18 mouse cellular contexts compared by ENCODE assay signal in genomic region chr17:75478836-75479235, GRCm38 (mm10). TPM values are rescaled to one million over a fixed set of nuclear protein-coding genes. Genes with fewer than 3 reads are reported as not detected.
DNase-seq lines count a peak whose midpoint lies in the region; ATAC-seq and TF ChIP-seq lines count a peak whose summit lies in the region.
"Had no signal": no experiment of that assay in that cellular context is flagged by ENCODE, and none has a peak within 500 bp of the region (broad histone marks: within the 10 kb centered on the region; RNA-seq: fewer than 3 reads in every experiment).

No protein-coding gene starts in this region.

- peak overlapping the region; percentile 36; the same call in 1 of the 2 replicates for H3K27ac ChIP-seq in layer of hippocampus, adult 2 months
- H3K27ac ChIP-seq in CH12.LX (ENCODE audit: insufficient read depth, low read depth) = peak overlapping the region; percentile 72
- H3K27ac ChIP-seq in intestine, embryonic 16.5 days (ENCODE audit: low read length) = no peak overlapping the region
- no peak overlapping the region for H3K27ac ChIP-seq in gastrocnemius, adult 2 months
- H3K27ac ChIP-seq: embryonic facial prominence, embryonic 10.5 days; forebrain, embryonic 13.5 days; hindbrain, embryonic 15.5 days had no signal

- no peak for TF ChIP-seq CTCF in layer of hippocampus, adult 2 months (conservative IDR thresholded peaks at IDR 0.05)
- TF ChIP-seq CTCF in CH12.LX (conservative IDR thresholded peaks at IDR 0.05 in 1 of 2, IDR thresholded peaks at IDR 0.05 in 1 of 2; ENCODE audit: low read depth in 2 of 2, low read length in 2 of 2) = no peak
- TF ChIP-seq CTCF in gastrocnemius, adult 2 months (IDR thresholded peaks at IDR 0.05) = no peak

- no peak for TF ChIP-seq POLR2A in CH12.LX (IDR thresholded peaks at IDR 0.05; ENCODE audit: low read depth, low read length)

- H3K4me2 ChIP-seq in CH12.LX (ENCODE audit: insufficient read depth, low read depth, poor library complexity, severe bottlenecking) = 0 out of 2 replicates have a peak overlapping the region, but pooled peaks have one; percentile 29
- no peak overlapping the region for H3K4me2 ChIP-seq in intestine, embryonic 16.5 days (ENCODE audit: low read depth, low read length)
- H3K4me2 ChIP-seq: forebrain, embryonic 13.5 days; heart, embryonic 12.5 days; hindbrain, embryonic 15.5 days had no signal

- peaks cover 5% of the 10 kb centered on the region for H3K9me3 ChIP-seq in CH12.LX (replicated peaks; ENCODE audit: low read length)
- no peaks in the 10 kb centered on the region for H3K9me3 ChIP-seq in intestine, embryonic 16.5 days (ENCODE audit: control insufficient read depth, low read length)
- H3K9me3 ChIP-seq: embryonic facial prominence, embryonic 10.5 days; forebrain, embryonic 13.5 days; hindbrain, embryonic 15.5 days had no signal

- in situ Hi-C loops in CH12.LX (cut with MboI; ENCODE audit: low pct_ligation_motif_present, low pct_unique_long_range_greater_than_20kb, low sequenced_read_pairs) = no loop called here

- H3K79me2 ChIP-seq in CH12.LX (replicated peaks; ENCODE audit: control insufficient read depth, extremely low read depth, insufficient read depth, poor library complexity, severe bottlenecking) = peaks cover 79% of the 10 kb centered on the region

- WGBS in intestine, embryonic 16.5 days = 62% methylated on average over 1 of the region's 1 CpGs

- H3K4me1 ChIP-seq in CH12.LX (ENCODE audit: control insufficient read depth in 1 of 2, insufficient read depth in 2 of 2) = peaks cover 30 to 90% of the 10 kb centered on the region in 2 experiments
- H3K4me1 ChIP-seq in intestine, embryonic 16.5 days (ENCODE audit: control insufficient read depth, insufficient read depth, low read length) = 0 out of 2 replicates have a peak, but pooled peaks cover 5% of the 10 kb centered on the region
- H3K4me1 ChIP-seq: embryonic facial prominence, embryonic 10.5 days; forebrain, embryonic 13.5 days; hindbrain, embryonic 15.5 days had no signal

- H3K4me3 ChIP-seq in layer of hippocampus, adult 2 months = no peak overlapping the region
- no peak overlapping the region for H3K4me3 ChIP-seq in CH12.LX (replicated peaks in 1 of 3; ENCODE audit: low read depth in 2 of 3, low read length in 2 of 3, poor library complexity in 1 of 3)
- no peak overlapping the region for H3K4me3 ChIP-seq in intestine, embryonic 16.5 days (ENCODE audit: low read length)
- H3K4me3 ChIP-seq in gastrocnemius, adult 2 months = no peak overlapping the region
- H3K4me3 ChIP-seq: embryonic facial prominence, embryonic 10.5 days; forebrain, embryonic 13.5 days; heart, embryonic 12.5 days; hindbrain, embryonic 15.5 days had no signal

- dilution Hi-C loops in CH12.LX (cut with MboI; ENCODE audit: extremely low pct_ligation_motif_present, extremely low pct_unique_long_range_greater_than_20kb, low sequenced_read_pairs) = no loop called here

- no peak for TF ChIP-seq RAD21 in CH12.LX (IDR thresholded peaks at IDR 0.05; ENCODE audit: low read depth, low read length)

- H3K36me3 ChIP-seq in CH12.LX (replicated peaks in 1 of 2; ENCODE audit: control insufficient read depth in 1 of 2, insufficient read depth in 1 of 2, low read length in 1 of 2) = peaks cover 22 to 60% of the 10 kb centered on the region in 2 experiments
- H3K36me3 ChIP-seq in intestine, embryonic 16.5 days (ENCODE audit: control insufficient read depth, insufficient read depth, low read length) = no peaks in the 10 kb centered on the region
- H3K36me3 ChIP-seq: embryonic facial prominence, embryonic 10.5 days; hindbrain, embryonic 15.5 days had no signal

- no peak for DNase-seq in layer of hippocampus, adult 2 months (ENCODE audit: low spot score in 2 of 2)
- DNase-seq in layer of hippocampus, postnatal 10 days (ENCODE audit: low spot score in 2 of 2) = no peak
- no peak for DNase-seq in CH12.LX (ENCODE audit: extremely low read depth)
- DNase-seq in cerebellum, adult 9-10 months = no peak
- DNase-seq in gastrocnemius, adult 2 months = no peak
- DNase-seq: adrenal gland, adult 2 months; adrenal gland, postnatal 25 days; cerebellum, adult 2 months; cerebellum, postnatal 14 days; gastrocnemius, postnatal 36 days had no signal

- no peak for TF ChIP-seq EP300 in CH12.LX (IDR thresholded peaks at IDR 0.05; ENCODE audit: low read length)

- no peak overlapping the region; the same call in 1 of the 2 replicates for H3K9ac ChIP-seq in CH12.LX (ENCODE audit: insufficient read depth, low read depth)
- no peak overlapping the region for H3K9ac ChIP-seq in intestine, embryonic 16.5 days (ENCODE audit: low read depth, low read length)
- H3K9ac ChIP-seq: forebrain, embryonic 13.5 days; heart, embryonic 12.5 days; hindbrain, embryonic 15.5 days had no signal

- H3K27me3 ChIP-seq in CH12.LX (replicated peaks) = no peaks in the 10 kb centered on the region
- H3K27me3 ChIP-seq in intestine, embryonic 16.5 days (replicated peaks; ENCODE audit: control insufficient read depth, insufficient read depth, low read length) = no peaks in the 10 kb centered on the region
- H3K27me3 ChIP-seq: forebrain, embryonic 13.5 days; heart, embryonic 12.5 days; hindbrain, embryonic 15.5 days had no signal

- peak; percentile 24; the same call in 1 of the 2 replicates for ATAC-seq in granulocyte monocyte progenitor cell, adult 5-6 weeks (replicated peaks; ENCODE audit: poor library complexity, severe bottlenecking)
- ATAC-seq in megakaryocyte progenitor cell, adult 5-6 weeks (replicated peaks; ENCODE audit: poor library complexity) = peak; percentile 32
- no peak for ATAC-seq in intestine, embryonic 16.5 days
- ATAC-seq: forebrain, embryonic 13.5 days; intestine, postnatal 0 days had no signal

- intact Hi-C loops in gastrocnemius, adult 2 months (cut with DNase I) = no loop called here

TF ChIP-seq in CH12.LX, 34 proteins besides CTCF, POLR2A, EP300 and RAD21:
- TF ChIP-seq GABPA (IDR thresholded peaks at IDR 0.05; ENCODE audit: insufficient replicate concordance, low read depth, low read length) (no peak), E2F4 (IDR thresholded peaks at IDR 0.05; ENCODE audit: insufficient replicate concordance, low read depth, low read length) (no peak), CHD1 (IDR thresholded peaks at IDR 0.05; ENCODE audit: low read depth, low read length) (no peak), JUND (conservative IDR thresholded peaks at IDR 0.05; ENCODE audit: low read depth, low read length) (no peak), PAX5 (IDR thresholded peaks at IDR 0.05; ENCODE audit: low read length) (no peak), KAT2A (IDR thresholded peaks at IDR 0.05; ENCODE audit: insufficient replicate concordance, low read length) (no peak), MAZ (IDR thresholded peaks at IDR 0.05; ENCODE audit: low read depth, low read length) (no peak), ETS1 (conservative IDR thresholded peaks at IDR 0.05; ENCODE audit: low read depth, low read length) (no peak), NRF1 (IDR thresholded peaks at IDR 0.05; ENCODE audit: low read depth, low read length) (no peak)

RNA-seq across cellular contexts. Expression of gene Rasgrp3, which starts 43.1 kb away (rescaled TPM):
- 10 to 100 TPM in 1 of 2 experiments, 1 to 10 TPM in 1; 8.3 to 10.5 TPM for total RNA-seq in layer of hippocampus, adult 2 months (2021)
- 10 to 100 TPM; 11.7 to 13.2 TPM for total RNA-seq in layer of hippocampus, postnatal 10 days (2021)
- total RNA-seq in CH12.LX (2012; rRNA removed) = 79.6 and 115 TPM in 2 replicates
- total RNA-seq in CH12.LX (2014; rRNA removed) = 164 and 166 TPM in 2 replicates
- polyA plus RNA-seq in CH12.LX (2012; ENCODE audit: insufficient read length, low read depth) = 161 and 162 TPM in 2 replicates
- 0.26 TPM in 1 of 2 replicates, not detected in the other for total RNA-seq in granulocyte monocyte progenitor cell, adult 5-6 weeks (2014; fragmentation: Nextera tagmentation)
- total RNA-seq in granulocyte monocyte progenitor cell, adult 5-6 weeks (2017) = not detected in 2 replicates
- total RNA-seq in megakaryocyte progenitor cell, adult 5-6 weeks (2015) = 0.12 and 0.20 TPM in 2 replicates
- under 0.01 and 0.37 TPM in 2 replicates for total RNA-seq in megakaryocyte progenitor cell, adult 5-6 weeks (2017)
- polyA plus RNA-seq in intestine, embryonic 16.5 days (2015; fragmentation: Nextera tagmentation; extraction: Ambion mirVana) = 9.5 and 10.7 TPM in 2 replicates
- total RNA-seq in gastrocnemius, adult 2 months (2021) = 10 to 100 TPM; 31.2 to 52.3 TPM

Comparison
In these comparisons a context has a peak if more than half of its experiments do, and no peak if none do; other contexts are left out.
1. H3K27ac ChIP-seq: peak in layer of hippocampus, adult 2 months (single experiment) and CH12.LX (single experiment); none in intestine, embryonic 16.5 days (single experiment) and gastrocnemius, adult 2 months (single experiment).
2. RNA of gene Rasgrp3, which starts 43.1 kb away (total RNA-seq): 79.6 to 166 TPM in CH12.LX, 31.2 to 52.3 TPM in gastrocnemius, adult 2 months, 11.7 to 13.2 TPM in layer of hippocampus, postnatal 10 days and 8.3 to 10.5 TPM in layer of hippocampus, adult 2 months; under 0.01 to 0.37 TPM in megakaryocyte progenitor cell, adult 5-6 weeks and 0.26 TPM in granulocyte monocyte progenitor cell, adult 5-6 weeks; every median in the first group is over 4 times any median in the second.